Mouse (Mus musculus) forebrain, embryonic 11.5 days (tissue): ENCODE data around the gene Gsc2. TPM values are rescaled to one million over a fixed set of nuclear protein-coding genes. Genes with fewer than 3 reads are reported as not detected.

ENCODE experiments used
- ATAC-seq: fragments of 200-750 bp; cut with Nextera tagmentation; replicated peaks from 2 replicates; pipeline ENCODE4 v1.8.0; 2017; ENCODE audit warnings: moderate TSS enrichment; ENCODE audit not compliant: low FRiP score
- DNase-seq: peaks from one replicate; pipeline ENCODE4 v3.0.0-alpha.2; 2017; ENCODE audit warnings: low spot score
- H3K27ac ChIP-seq: fragments of 300-500 bp; sonication (generic); 2 replicates; pipeline ENCODE4 v1.5.1; 2014; ENCODE audit warnings: low read depth, low read length
- H3K27me3 ChIP-seq: fragments of 300-500 bp; sonication (generic); 2 replicates; pipeline ENCODE4 v1.6.1; 2014; ENCODE audit warnings: mild to moderate bottlenecking, low read length, mixed read lengths; ENCODE audit not compliant: control insufficient read depth, insufficient read depth
- H3K36me3 ChIP-seq: fragments of 300-500 bp; sonication (generic); 2 replicates; pipeline ENCODE4 v1.6.1; 2014; ENCODE audit warnings: mild to moderate bottlenecking, low read length, moderate library complexity, mixed read lengths; ENCODE audit not compliant: control insufficient read depth, insufficient read depth
- H3K4me1 ChIP-seq: fragments of 300-500 bp; sonication (generic); replicated peaks from 2 replicates; pipeline ENCODE4 v1.6.1; 2014; ENCODE audit warnings: low read length, mixed read lengths; ENCODE audit not compliant: control insufficient read depth, insufficient read depth
- H3K4me2 ChIP-seq: fragments of 300-500 bp; sonication (generic); 2 replicates; pipeline ENCODE4 v1.6.1; 2014; ENCODE audit warnings: low read depth, mild to moderate bottlenecking, low read length, moderate library complexity, mixed read lengths; ENCODE audit not compliant: severe bottlenecking
- H3K4me3 ChIP-seq: fragments of 300-500 bp; sonication (generic); 2 replicates; pipeline ENCODE4 v1.5.1; 2014; ENCODE audit warnings: low read depth, low read length
- H3K9ac ChIP-seq: fragments of 300-500 bp; sonication (generic); 2 replicates; pipeline ENCODE4 v1.6.1; 2014; ENCODE audit warnings: low read length
- H3K9me3 ChIP-seq: fragments of 300-500 bp; sonication (generic); 2 replicates; pipeline ENCODE4 v1.6.1; 2016; ENCODE audit warnings: low read length, mixed read lengths; ENCODE audit not compliant: control insufficient read depth
- WGBS: fragments of 180-500 bp; shearing (Covaris S2); extraction: QIAGEN DNeasy Blood & Tissue Kit; methylation state at CpG from one replicate; pipeline ENCODE4 v1.1.7; 2014; 5-methylcytosine and 5-hydroxymethylcytosine counted together
- polyA plus RNA-seq: library from polyadenylated mRNA; unstranded; fragments of >200 nt; fragmentation: Nextera tagmentation; extraction: Ambion mirVana; gene quantifications from 2 replicates; pipeline ENCODE4 v1.2.1, GENCODE M21; 2014

The Gsc2 gene
- polyA plus RNA-seq, 1 experiment from 2014 or later: not detected

DNA sequence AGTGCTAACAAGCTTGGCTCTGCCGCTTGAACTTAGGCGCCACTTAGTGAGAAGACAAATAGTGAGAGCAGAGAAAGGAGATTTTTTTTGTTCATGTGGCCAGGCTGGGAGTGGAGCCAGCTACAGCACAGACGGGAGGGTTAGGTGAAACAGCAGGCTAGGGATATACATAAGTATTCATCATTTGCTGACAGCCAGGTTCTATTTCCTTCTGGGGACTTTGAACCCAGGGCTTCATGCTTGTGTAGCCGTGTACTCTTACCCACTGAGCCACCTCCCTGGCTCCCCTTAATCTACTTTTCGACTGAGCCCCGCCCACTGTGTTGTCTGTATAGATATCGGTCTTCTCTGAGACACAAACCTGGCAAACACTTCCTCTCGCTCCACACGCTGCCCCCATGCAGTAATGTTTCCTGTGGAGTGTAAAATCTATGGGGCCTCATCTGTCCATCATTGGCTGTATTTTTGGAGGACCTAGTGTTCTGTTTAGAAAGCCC is 24.4 kb upstream of the Gsc2 start:
- WGBS: 59% methylated on average over 9 of the region's 9 CpGs
- DNase-seq: no peak
- ATAC-seq: no peak

GRCm38 (mm10) chr16:17938821-17939220 is 24.0 kb upstream of the Gsc2 start:
- H3K9me3 ChIP-seq: no peaks in the 10 kb centered on the region
- no peaks in the 10 kb centered on the region for H3K36me3 ChIP-seq
- no peaks in the 10 kb centered on the region for H3K4me1 ChIP-seq
- H3K9ac ChIP-seq: no peak overlapping the region
- no peaks in the 10 kb centered on the region; the same call in 1 of the 2 replicates for H3K27me3 ChIP-seq
- ATAC-seq (peak; percentile 67; the same call in 1 of the 2 replicates), DNase-seq (peak; percentile 88)
- H3K27ac ChIP-seq: no peak overlapping the region
- H3K4me3 ChIP-seq: no peak overlapping the region
- no peak overlapping the region for H3K4me2 ChIP-seq
- WGBS: 10% methylated on average over 7 of the region's 7 CpGs

More for the DNA sequence above, 24.4 kb upstream of the Gsc2 start:
- Histone ChIP-seq H3K4me2 (no peak overlapping the region), H3K9me3 (no peaks in the 10 kb centered on the region), H3K27me3 (no peaks in the 10 kb centered on the region; the same call in 1 of the 2 replicates), H3K9ac (no peak overlapping the region), H3K4me3 (no peak overlapping the region), H3K4me1 (no peaks in the 10 kb centered on the region), H3K36me3 (no peaks in the 10 kb centered on the region), H3K27ac (no peak overlapping the region)

GRCm38 (mm10) chr16:17938187-17938586 is 23.3 kb upstream of the Gsc2 start:
- no peaks in the 10 kb centered on the region for H3K9me3 ChIP-seq
- no peak overlapping the region for H3K4me2 ChIP-seq
- no peaks in the 10 kb centered on the region; the same call in 1 of the 2 replicates for H3K27me3 ChIP-seq
- no peaks in the 10 kb centered on the region for H3K4me1 ChIP-seq
- no peak overlapping the region for H3K4me3 ChIP-seq
- no peak overlapping the region for H3K9ac ChIP-seq
- no peak for ATAC-seq
- H3K36me3 ChIP-seq: no peaks in the 10 kb centered on the region
- DNase-seq: no peak
- WGBS: 88% methylated on average over 7 of the region's 7 CpGs
- H3K27ac ChIP-seq: no peak overlapping the region

DNA sequence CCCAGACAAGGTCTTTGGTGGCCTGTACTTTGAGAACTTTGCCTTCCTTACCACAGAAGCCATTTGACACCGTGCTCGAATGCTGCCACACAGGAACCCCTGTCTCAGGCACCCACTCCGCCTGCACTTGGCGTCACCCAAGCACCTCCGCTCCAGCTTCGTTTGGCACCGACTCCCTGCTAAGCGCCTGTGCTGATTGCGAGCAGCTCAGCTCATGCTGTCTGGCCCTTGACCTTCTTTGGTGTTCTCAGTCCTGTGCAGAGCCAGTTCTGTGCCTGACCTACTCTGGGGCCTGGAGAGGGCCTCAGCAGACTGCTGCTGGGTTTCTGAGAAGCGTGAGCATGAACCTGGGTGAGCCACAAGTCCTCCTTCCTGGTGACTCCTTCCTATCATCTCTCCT is 21.9 kb upstream of the Gsc2 start:
- Histone ChIP-seq H3K4me2 (no peak overlapping the region), H3K27ac (no peak overlapping the region), H3K36me3 (no peaks in the 10 kb centered on the region), H3K4me3 (no peak overlapping the region), H3K9ac (no peak overlapping the region), H3K9me3 (no peaks in the 10 kb centered on the region), H3K4me1 (no peaks in the 10 kb centered on the region), H3K27me3 (no peaks in the 10 kb centered on the region; the same call in 1 of the 2 replicates)
- DNase-seq: no peak
- whole genome bisulfite sequencing: 87% methylated on average over 10 of the region's 10 CpGs
- no peak for ATAC-seq

DNA sequence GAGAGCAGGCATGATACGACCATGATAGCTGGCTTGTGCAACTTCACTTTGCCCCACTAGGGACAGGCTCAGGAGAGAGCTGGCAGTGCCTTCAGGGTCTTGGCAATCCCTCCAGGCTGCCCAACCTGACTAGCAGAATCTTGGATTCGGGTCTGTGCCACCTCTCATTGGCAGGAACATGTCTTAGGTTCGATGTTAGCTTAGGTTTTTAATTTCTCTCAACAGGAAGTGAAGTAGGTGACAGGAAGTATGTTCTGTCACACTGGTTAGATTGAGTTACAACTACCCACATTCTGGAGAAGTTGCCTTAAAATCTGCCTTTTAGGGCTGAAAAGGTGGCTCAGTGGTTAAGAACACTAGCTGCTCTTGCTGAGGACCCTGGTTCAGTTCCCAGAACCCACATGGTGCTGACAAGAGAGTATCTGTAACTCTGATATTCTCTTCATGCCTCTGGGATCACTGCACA is 19.6 kb upstream of the Gsc2 start:
- ATAC-seq: no peak

DNA sequence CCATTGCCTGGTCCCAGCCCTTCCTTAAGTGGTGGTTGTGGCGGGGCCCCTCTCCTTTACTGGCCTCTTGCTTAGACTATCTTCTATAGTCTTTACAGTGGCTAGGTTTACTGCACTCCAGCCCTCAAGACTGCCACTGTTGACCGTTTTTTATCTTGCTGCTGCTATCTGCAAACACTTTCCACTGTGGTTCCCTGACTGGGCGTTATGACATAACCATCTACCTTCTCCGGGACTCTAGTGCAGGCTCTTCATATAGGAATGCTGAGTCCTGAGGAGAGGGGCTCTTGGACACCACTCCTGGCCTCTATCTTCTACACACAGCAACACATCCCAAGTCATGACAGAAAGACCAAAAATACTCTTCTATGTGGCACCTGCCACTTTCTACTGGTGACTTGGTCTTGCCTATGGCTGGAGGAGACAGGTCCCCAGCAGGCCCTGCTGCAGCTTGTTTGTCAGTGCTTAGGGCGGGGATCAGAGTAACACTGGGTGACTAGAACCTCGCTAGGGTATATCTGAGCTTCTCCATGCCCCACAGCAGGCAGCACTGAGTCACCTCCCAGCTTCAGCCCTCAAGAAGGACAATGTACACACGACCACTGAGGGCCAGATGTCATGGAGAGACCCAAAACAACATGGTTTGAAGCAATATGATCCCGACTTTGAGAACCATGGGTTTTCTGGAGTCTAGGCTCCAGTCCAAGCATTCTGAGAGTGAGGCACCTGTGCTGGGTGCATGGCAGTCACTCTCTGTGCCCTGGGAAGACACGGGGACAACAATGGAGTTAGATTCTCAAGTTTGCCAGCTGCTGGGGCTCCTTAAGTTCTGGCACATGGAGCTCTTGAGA is 19.0 kb upstream of the Gsc2 start:
- no peaks in the 10 kb centered on the region; the same call in 1 of the 2 replicates for H3K27me3 ChIP-seq
- H3K27ac ChIP-seq: no peak overlapping the region
- H3K36me3 ChIP-seq: no peaks in the 10 kb centered on the region
- WGBS: 75% methylated on average over 9 of the region's 9 CpGs
- H3K9me3 ChIP-seq: no peaks in the 10 kb centered on the region
- H3K4me1 ChIP-seq: peaks cover 3% of the 10 kb centered on the region; the same call in 1 of the 2 replicates
- H3K9ac ChIP-seq: no peak overlapping the region
- ATAC-seq: no peak
- H3K4me2 ChIP-seq: no peak overlapping the region
- no peak overlapping the region for H3K4me3 ChIP-seq
- DNase-seq: no peak

More for the DNA sequence above, 19.6 kb upstream of the Gsc2 start:
- H3K9ac ChIP-seq: no peak overlapping the region
- no peaks in the 10 kb centered on the region for H3K36me3 ChIP-seq
- H3K27ac ChIP-seq: no peak overlapping the region
- no peaks in the 10 kb centered on the region for H3K9me3 ChIP-seq
- no peak for DNase-seq
- WGBS: 72% methylated on average over 3 of the region's 3 CpGs
- no peaks in the 10 kb centered on the region for H3K4me1 ChIP-seq
- H3K27me3 ChIP-seq: no peaks in the 10 kb centered on the region; the same call in 1 of the 2 replicates
- no peak overlapping the region for H3K4me2 ChIP-seq
- H3K4me3 ChIP-seq: no peak overlapping the region

GRCm38 (mm10) chr16:17931906-17932460 is 17.1 kb upstream of the Gsc2 start:
- H3K36me3 ChIP-seq: no peaks in the 10 kb centered on the region
- H3K4me1 ChIP-seq: peaks cover 6% of the 10 kb centered on the region
- H3K9ac ChIP-seq: no peak overlapping the region
- H3K4me2 ChIP-seq: no peak overlapping the region
- no peaks in the 10 kb centered on the region; the same call in 1 of the 2 replicates for H3K27me3 ChIP-seq
- no peak for DNase-seq
- WGBS: 66% methylated on average over 5 of the region's 5 CpGs
- no peak overlapping the region for H3K27ac ChIP-seq
- H3K9me3 ChIP-seq: no peaks in the 10 kb centered on the region
- H3K4me3 ChIP-seq: no peak overlapping the region
- ATAC-seq: no peak

- WGBS: 44% methylated on average over 2 of the region's 2 CpGs
- DNase-seq: no peak
- Histone ChIP-seq H3K4me1 (peaks cover 9% of the 10 kb centered on the region), H3K9me3 (no peaks in the 10 kb centered on the region), H3K27ac (no peak overlapping the region), H3K36me3 (no peaks in the 10 kb centered on the region), H3K9ac (no peak overlapping the region), H3K4me3 (no peak overlapping the region), H3K4me2 (no peak overlapping the region), H3K27me3 (no peaks in the 10 kb centered on the region; the same call in 1 of the 2 replicates)
- no peak for ATAC-seq
These were observed 14.8 kb upstream of the Gsc2 start for GRCm38 (mm10) chr16:17929631-17930030.
